Mouse (Mus musculus) granulocyte monocyte progenitor cell, adult 5-6 weeks (primary cell): Measurements from ENCODE around the gene Gm5168. TPM values are rescaled to one million over a fixed set of nuclear protein-coding genes. Genes with fewer than 3 reads are reported as not detected.
"Not testable (repeated sequence)": the region's sequence is repeated elsewhere in the genome, so short reads cannot be mapped to it uniquely, and the experiment has no call there.

Experiments
- ATAC-seq: replicated peaks from 2 replicates; pipeline ENCODE4 v1.8.0; 2016; ENCODE audit warnings: mild to moderate bottlenecking, moderate TSS enrichment, inconsistent platforms; ENCODE audit not compliant: poor library complexity, severe bottlenecking
- total RNA-seq, 2 experiments: library from RNA; stranded (forward) in 1 of 2; stranded (reverse) in 1 of 2; fragments of 200-712, 200-1000 nt in 1 of 2; fragments of >200 nt in 1 of 2; fragmentation: Nextera tagmentation in 1 of 2; gene quantifications; 2 replicates each; pipeline ENCODE4 v1.2.3; 2014 to 2017

The Gm5168 gene
- not detected in 2 replicates for total RNA-seq (2014; fragmentation: Nextera tagmentation)
- total RNA-seq (2017), result not detected in 2 replicates

DNA sequence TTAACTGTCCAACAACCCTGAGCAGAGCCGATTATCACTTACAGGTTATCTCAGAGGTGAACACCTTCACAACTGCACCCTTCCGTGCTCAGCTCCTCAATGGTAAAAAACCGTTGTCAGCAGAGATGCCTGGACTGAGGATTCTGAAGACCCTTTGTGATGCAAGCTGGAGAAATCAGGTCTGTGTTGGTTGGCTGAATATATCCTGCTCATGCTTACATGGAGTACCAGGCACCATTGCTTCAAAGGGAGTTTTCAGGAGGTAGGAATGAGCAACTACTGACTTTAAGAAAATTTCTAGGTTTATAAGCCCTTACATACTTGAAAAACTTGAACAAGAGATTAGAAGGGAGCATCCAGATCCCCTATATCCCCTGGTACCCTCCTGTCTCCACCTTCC is at the start of gene Gm5168:
Gm5168 (minus strand) TSS at position 101 of the 400 bp plus-strand sequence.
- ATAC-seq, result not testable (repeated sequence)

Other genes starting within 250 kb of the Gm5168 start
- not detected in 2 replicates for gene Gm2012, start 180.3 kb upstream of the Gm5168 start, total RNA-seq (2014; fragmentation: Nextera tagmentation)
- not detected in 2 replicates for gene Gm2012, start 180.3 kb upstream of the Gm5168 start, total RNA-seq (2017)